Mouse (Mus musculus) right cerebral cortex, adult 2 months (tissue): ENCODE results near the gene Ceacam16.

Source experiments
- DNase-seq, 2 experiments: peaks; one replicate each; pipeline ENCODE4 v3.0.0; 2021 to 2022; ENCODE audit warnings: low spot score in 2 of 2

Ceacam16 gene

DNA sequence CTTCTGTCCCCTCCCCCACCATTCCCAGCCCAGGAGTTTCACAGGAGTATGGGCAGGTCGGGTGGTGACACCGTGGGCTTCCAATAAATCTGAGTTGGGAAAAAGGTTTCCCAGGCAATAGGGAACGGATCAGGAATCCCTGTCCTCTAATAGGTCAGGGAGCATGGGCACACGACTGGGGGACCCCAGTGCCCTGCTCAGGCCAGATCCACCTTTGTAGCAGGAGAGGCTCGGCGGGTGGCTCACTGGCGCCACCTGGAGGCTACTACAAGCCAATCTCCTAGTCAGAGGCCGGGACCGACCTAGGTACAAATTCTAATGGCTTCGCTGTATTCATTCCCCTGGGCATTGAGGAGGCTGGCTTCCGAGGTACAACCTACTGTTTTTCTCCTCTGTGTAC lies 17.5 kb downstream of the Ceacam16 start:
- DNase-seq = peak; percentile 55 to 63

DNA sequence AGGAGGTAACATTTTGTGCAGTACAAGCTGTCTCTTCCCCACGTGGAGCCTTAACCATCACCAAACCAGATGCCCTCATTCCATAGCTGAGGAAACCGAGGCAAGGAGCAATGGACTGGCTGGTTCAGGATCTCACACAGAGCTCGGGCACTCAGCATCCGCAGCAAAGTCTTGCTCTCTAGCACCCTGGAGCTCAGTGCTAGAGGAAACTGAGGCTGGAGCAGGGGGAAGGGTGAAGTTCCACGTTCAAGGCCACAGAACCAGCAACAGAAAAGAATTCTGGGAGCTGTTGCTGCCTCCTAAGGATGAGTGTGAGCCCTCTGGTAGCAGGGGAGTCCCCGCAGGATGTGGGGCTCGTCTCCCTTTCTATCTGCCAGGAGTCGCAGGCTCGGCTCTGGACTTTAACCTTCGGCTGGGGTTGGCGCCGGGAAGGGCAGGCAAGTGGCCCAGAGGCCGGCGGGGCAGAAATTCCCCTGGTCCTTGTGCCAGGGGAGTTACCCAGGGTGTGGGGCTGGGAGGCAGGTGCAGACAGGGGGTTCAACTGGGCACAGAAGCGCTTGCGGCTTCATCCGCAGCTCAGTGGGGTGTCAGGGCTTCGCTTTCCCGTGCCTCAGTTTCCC lies 18.1 kb downstream of the Ceacam16 start:
- DNase-seq = no peak

DNA sequence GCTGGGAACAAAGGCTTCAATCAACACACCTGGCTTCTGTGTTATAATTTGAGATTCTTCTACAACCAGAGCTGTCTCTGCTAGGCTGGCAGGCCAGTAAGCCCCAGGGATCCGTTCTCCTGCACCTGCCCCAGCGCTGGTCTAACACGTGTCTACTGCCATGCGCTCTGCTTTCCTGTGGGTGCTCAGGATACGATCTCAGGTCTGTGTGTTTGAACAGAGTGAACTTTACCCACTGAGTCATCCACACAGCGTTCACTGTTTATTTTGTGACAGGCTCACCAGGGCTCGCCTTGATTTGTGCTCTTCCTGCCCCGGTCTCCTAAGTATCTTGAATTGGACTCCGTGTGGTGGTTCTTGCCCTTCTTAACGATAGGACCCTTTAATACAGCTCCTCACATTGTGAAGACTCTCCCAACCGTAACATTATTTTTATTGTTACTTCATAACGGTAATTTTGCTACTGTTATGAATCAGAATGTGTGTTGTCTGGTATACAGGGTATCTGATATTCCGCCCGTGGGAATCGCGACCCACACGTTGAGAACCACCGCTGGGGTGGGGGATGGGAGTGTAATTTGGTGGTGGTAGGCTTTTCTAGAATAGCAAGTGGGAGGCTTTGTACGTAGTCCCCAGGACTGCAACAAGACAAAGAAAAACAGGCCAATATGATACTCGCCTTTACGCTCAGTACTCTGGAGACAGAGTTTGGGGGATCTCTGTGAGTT lies 19.2 kb downstream of the Ceacam16 start:
- no peak for DNase-seq

DNA sequence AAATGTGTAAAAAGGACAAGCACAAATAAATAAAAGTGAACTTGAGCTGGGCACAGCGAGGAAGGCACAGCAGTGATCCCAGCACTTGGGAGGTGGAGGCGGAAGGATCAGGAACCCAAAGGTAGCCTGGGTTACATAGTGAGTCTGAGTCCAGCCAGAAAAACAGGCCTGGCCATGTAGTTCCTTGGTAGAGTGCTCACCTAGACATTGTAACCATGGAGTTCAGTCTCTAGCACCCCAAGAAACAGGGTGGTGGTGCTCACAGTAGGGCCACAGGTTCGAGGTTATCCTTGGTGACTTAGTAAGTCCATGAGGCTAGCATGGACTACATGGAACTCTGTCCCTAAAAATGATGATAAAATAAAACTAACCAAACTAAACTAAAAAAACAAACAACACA lies 20.2 kb downstream of the Ceacam16 start:
- no peak for DNase-seq

DNA sequence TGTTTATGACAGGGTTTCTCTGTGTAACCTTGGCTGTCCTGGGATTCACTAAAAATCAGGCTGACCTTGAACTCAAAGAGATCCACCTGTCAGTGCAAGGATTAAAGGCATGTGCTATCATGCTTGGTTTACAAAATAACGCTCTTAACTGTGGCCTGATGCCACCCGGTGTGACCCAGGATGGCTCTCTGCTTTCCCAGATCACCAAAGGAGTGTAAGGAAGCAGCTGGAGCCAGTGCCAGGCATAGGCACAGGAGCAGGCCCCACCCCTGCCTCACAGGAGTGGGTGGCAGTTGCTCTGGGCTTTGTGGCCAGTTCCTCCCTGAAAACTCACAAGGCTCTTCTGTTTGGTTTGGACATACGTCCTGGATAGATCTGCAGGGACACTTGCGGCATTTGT lies 20.7 kb downstream of the Ceacam16 start:
- no peak for DNase-seq

DNA sequence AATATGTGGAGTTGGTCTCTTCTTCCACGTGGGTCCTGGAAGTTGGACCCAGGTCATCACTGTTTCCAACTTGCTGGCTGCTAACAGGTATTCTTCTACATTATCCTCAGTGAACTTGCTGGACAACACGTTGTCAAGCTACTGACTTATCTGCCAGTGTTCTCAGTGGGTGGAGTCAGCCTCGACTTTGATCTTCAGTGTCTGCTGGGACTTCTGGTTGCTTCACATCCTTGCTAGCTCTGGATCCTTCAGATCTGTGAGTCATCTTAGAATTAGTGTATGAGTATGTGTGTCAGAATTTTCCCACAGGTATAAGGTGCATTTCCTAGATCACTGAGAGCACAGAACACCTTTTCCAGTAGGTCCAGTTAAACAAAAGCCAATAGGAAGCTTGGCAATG lies 24.3 kb downstream of the Ceacam16 start:
- no peak for DNase-seq

DNA sequence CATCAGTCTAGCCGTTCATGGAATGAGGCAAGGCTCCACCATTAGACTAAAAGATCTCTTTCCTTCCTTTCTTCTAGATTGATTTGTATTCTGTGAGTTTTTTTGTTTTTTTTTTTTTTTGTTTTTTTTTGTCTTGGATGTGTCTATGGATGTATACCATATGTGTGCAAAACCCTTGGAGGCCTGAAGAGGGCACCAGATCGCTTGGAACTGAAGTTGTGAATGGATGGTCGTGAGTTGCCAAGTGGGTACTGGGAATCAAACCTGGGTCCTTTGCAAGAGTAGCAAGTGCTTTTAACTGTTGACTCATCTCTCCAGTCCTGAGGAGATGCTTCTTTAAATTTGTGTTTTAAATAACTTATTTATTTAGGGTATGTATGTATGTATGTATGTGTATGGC lies 27.0 kb downstream of the Ceacam16 start:
- DNase-seq = no peak

DNA sequence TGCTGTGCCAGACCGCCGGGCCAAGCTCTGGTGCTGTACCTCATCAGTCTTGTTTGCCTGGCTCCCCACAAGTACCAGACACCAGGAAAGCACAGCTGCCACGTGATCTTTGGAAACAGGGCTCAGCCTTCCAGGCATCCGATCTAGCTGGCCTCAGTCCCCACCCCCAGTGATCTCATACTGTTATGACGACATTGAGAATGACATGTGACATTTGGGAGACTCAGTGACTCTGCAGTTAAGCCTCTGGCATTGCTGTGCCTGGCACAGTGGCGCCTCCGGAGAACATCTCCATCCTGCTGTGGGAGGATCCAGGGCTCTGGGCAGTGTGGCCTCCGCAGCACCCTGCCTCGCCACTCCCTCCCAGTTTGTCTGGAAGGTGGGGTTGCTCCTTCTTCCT lies 29.3 kb downstream of the Ceacam16 start:
- no peak for DNase-seq

DNA sequence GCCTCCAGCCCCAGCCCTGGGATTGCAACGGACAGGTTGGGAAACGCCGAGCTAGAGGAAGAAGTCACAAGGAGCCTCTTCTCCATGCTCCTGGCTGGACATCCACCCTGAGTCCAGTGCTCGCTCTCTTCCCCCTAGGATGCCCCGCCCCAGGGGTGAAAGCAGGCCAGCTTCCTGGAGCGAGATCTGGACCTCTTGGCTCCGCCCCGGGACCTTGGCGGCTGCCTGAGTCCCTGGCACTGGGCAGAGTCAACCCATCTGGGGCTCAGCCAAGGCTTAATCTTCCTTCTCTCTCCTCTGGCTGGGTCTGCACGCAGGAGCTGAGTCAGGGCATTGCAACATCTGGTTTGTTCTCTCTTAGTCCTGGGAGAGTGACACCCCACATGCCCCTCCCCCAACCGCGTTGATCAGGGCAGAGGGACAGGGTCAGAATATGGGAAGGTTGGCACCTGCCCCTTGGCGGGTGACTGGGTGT lies 30.4 kb downstream of the Ceacam16 start:
- no peak for DNase-seq

DNA sequence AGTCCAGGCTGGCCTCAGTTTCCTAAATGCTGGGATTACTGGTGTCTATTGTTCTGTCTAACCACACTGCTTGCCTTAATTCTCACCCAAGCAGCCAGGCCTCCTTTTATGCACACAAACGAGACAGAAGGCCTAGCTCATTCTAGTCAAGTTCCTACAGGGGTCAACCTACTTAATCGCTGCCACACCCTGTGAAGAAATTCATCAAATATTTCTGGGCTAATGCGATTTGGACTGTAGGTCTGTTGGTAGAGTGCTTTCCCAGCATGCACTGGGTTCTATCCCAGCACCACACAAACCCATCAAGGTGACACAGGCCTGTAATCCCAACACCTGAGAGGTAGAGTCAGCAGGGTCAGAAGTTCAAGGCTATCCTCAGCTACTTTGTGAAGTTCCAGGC lies 31.4 kb downstream of the Ceacam16 start:
- DNase-seq = no peak

DNA sequence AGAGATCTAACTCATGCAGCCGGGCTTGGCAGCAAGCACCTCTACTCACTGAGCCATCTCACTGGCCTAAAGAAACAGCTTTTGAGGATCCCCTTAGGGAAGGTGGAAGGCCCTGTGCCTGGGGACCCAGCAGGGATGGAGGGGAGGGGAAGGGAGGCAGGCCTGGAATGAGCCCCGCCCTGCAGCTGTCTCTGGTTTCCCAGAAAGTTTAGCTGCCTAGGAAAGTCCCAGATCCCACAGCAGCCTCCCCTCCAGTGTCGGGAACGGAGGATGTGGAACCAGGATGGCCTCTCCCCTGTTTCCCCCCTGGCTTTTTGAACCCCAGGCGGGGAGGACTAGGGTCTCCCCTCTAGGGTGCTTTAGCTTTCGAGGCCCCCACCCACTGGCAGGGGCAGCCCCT lies 34.3 kb downstream of the Ceacam16 start:
- no peak for DNase-seq

DNA sequence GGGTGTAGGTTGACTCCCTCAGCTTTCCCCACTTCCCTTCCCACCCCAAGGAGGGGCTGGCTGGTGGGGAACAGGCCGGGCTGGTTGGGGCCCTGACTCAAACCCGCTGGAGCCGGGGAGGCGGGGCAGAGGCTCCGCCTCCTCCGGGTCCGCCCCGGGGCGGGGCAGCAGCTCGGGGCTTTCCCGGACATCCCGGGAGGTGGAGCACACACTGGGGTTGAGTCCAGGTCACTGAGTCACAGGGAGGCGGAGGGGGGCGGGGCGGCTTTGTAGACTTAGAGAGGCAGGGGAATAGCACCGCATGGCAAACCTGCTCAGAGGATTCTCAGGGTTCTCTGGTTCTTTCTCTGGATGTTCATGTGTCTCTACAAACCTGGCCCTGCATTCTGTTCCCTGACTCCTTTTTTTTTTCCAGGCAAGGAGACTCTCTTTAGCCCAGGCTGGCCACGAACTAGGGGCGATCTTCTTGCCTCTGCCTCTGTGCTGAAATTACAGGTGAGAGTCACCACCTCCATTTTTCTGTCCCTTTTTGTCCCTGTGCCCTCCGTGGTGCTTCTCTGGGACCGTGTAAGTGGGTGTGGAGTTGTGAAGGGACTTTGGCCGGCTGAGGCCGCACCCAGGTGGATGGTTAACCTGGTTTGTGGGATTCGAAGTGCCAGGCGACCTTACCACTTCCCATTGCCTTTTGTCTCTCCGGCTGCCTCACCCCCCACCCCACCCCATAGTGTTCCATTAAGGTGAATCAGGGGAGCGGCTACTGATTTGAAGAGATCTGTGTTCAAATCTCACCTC lies 36.7 kb downstream of the Ceacam16 start:
- no peak for DNase-seq

DNA sequence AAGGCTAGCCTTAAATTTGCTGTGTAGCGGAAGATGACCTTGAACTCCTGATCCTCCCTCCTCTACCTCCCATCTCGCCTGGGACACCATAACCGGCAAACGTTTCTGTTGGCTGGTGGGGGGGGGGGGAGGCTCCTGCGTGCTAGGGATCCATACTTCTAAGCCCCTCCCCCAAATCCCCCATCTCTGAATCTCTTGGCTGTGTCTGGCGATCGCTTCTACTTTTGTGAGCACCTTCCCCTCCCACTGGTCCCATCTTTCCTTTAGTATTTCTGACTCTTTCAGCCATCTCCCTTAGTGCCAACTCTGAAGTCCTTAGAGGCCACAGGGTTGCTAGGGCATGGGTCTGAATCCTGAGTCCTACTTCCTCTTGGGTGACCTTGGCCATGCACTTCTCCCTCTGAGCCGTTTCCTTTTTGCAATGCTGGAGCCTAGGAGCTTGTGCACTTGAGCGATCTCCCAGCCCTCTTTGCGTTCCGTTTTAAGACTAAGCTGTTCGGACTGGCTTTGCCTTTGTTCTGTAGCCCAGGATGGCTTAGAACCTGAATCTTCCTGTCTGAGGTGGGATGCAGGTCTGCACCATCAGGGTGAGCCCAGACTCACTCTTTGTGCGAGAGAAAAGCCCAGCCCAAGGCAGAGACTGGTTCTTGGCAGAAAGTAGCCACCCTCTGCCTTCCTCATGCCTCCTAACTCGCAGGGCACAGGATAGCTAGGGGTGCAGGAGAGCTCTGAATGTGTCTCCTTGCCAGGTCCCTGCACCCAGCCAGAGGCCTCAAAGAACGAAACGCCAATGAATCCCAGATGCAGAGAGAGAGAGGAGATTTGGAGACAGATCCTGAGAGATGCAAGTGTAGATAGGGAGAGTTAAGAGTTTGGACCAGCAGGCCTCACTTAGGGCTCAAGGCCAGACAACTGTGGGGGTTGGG lies 37.6 kb downstream of the Ceacam16 start:
- DNase-seq = no peak

DNA sequence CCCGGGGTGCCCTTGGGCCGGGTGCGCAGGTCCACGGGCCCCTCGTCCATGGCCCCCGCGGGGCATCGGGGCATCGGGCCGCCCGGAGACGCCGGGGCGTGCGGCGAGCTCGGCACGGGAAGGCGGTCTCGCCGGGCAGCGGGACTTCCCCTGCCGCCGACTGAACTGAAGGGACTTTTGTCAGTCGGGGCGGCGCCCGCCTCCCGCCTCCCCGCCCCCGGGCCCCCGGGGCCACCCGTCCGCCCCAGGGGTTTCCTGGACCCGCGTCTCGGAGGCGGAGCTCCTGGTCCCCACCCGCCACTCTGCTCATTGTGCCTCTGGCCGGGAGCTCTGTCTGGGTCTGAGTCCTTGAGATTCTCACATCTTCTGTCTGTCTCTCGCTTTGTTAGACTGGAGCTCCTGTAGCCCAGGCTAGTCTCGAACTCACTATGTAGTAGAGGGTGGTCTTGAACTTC lies 38.5 kb downstream of the Ceacam16 start, which contains the start of gene Bcl3:
Gene Bcl3 (minus strand): TSS at position 167 of the 455 bp plus-strand sequence.
- DNase-seq = no peak

DNA sequence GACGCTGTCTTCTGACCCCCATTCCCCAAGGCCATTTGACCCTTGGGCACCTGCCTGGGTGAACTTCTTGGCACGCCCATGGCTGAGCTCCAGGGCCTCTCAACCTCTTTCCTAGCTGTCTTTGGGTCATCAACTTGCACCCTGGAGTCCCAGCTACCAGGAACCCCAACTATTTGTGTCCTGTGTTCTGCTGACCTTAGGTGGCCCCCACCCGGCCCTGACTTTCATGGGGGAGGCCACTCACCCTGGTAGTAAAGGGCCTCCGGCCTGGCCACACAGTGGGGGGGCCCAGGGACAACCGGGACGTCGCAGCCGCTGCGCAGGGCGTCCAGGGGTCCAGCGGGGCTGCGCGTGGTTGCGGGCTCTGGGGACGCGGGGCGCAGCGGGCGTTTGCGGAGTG lies 38.9 kb downstream of the Ceacam16 start:
- DNase-seq = no peak

DNA sequence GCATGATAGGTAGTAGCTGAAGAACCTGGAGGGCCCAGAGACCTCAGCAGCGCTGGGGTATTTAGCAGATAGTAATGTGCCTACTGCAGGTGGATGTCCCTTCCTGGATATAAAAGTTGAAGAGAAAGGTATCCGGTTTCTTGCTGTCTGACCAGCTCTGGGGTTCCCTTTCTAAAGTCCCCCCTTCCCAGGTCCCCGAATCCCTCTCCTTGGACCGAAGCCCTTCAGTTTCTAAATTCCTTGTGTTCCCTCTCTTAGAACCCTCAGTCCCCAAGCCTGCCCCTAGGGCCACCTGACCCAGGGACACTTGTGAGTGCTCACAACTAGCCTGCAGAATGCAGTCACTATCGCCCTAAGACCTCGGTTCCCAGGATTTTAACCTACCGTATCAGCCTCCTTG lies 39.5 kb downstream of the Ceacam16 start:
- no peak for DNase-seq

DNA sequence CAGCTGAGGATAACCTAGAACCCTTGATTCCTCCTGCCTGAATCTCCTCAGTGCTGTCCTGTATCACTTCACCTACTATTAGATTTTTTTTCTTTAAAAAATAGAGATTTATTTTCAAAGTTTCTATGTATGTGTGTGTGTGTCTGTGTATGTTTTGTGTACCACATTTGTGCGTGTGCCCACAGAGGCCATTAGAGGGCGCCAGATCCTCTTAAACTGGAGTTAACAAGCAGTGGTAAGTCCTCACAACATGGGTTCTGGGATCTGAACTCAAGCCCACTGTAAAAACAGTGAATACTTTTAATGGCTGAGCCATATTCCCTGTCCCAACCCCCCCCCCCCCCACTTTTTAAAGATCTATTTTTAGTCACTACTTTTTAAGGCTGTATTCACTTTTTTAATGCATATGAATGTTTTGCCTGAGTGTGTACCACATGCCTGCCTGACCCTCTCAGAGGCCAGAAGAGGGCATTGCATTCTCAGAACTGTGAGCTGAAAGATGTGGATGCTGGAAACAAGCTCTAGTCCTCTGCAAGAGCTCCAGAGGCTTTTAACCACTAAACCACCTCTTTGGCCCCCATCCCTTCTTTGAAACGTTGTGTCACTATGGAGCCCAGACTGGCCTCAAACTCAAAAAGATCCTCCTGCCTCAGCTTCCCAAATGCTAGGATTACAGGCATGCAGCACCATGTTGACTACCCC lies 40.6 kb downstream of the Ceacam16 start:
- no peak for DNase-seq

DNA sequence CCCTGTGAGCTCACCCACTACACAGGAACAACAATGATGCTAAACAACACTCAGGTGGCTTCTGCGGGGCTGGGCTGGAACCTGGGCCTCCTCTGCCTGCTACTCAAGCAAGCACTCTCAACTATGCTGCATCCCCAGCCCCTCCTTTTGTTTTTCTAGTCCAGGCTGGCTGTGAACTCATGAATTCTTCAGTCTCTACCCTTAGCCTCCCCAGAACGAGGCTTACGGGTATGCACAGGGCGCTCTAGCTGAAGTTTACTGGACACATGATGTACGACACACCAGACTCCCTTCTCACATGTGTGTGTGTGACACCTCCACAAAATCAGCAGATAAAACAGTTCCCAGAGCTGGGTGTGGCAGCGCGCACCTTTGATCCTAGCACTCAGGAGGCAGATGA lies 42.2 kb downstream of the Ceacam16 start:
- DNase-seq = no peak

DNA sequence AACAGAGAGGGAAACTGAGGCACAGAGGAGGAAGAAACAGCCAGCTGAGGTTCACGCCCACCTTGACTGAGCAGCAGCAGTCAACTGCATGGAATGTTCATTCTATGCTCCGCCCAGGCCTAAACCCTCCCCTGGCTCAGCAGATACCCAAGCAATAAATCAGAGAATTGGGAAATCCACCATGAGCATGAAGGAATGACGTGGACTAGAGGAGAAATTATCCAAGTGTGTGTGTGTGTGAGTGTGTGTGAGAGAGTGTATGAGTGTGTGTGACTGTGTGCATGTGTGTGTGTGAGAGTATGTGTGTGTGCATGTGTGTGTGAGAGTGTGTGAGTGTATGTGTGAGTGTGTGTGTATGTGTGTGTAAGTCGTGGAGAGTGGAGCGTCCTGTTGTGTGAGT lies 42.7 kb downstream of the Ceacam16 start:
- DNase-seq = no peak

DNA sequence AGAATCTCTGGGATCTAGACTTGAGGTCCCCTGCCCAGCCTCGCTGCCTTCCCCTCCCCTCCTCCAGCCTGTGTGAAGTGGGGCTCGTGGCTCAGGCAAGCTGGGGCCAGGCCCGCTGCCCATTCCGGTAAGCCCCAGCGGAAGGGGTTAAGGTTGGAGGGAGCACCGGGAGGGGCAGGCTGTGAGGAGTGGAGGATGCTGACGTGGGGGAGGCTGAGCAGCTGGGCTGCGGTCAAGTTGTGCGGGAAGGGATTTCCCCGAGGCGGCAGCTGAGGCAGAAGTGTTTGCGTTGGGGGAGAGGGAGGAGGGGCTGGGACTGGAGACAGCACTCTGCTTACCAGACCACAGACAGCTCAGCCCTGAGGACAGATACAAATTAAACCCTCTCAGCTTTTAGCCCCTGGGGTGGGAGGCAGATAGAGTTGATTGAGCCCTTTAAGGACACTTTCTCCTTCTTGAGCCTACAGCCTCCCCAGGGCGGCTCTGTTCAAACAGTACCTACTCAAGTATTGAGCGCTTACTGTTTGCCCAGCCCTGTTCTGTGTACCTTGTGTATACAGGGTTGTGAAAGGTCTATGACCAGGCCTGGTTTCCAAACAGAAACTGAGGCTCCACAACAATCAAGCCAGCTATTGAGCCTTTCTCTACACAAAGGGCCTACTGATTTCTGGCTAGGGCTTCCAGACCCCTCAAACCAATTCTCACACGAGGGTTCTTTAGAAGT lies 43.6 kb downstream of the Ceacam16 start:
- peak in 1 of 2 experiments; percentile 26 for DNase-seq
